Mouse (Mus musculus): ENCODE data around the gene Tmem259.

The Tmem259 gene

GRCm38 (mm10) chr10:79984195-79984816 is at the start of gene Tmem259:
Gene Tmem259 (minus strand): TSS chr10:79984330.
- in situ Hi-C loops (cut with MboI; ENCODE audit: low pct_unique_long_range_greater_than_20kb in 1 of 2, low sequenced_read_pairs in 2 of 2, unreplicated experiment in 1 of 2), result no loop called here

- in situ Hi-C loops (cut with MboI; ENCODE audit: low pct_unique_long_range_greater_than_20kb in 1 of 2, low sequenced_read_pairs in 2 of 2, unreplicated experiment in 1 of 2), result no loop called here
Measured at GRCm38 (mm10) chr10:80032799-80033480, 48.8 kb upstream of the Tmem259 start.

GRCm38 (mm10) chr10:80030736-80031135 is 46.6 kb upstream of the Tmem259 start:
- in situ Hi-C loops (cut with MboI; ENCODE audit: low pct_unique_long_range_greater_than_20kb in 1 of 2, low sequenced_read_pairs in 2 of 2, unreplicated experiment in 1 of 2), result no loop called here

- in situ Hi-C loops (cut with MboI; ENCODE audit: low pct_unique_long_range_greater_than_20kb in 1 of 2, low sequenced_read_pairs in 2 of 2, unreplicated experiment in 1 of 2), result no loop called here
Measured at GRCm38 (mm10) chr10:80030191-80030590, 46.1 kb upstream of the Tmem259 start.

- in situ Hi-C loops (cut with MboI; ENCODE audit: low pct_unique_long_range_greater_than_20kb in 1 of 2, low sequenced_read_pairs in 2 of 2, unreplicated experiment in 1 of 2), result no loop called here
Measured at GRCm38 (mm10) chr10:80028521-80028846, 44.4 kb upstream of the Tmem259 start.

GRCm38 (mm10) chr10:80027681-80028520 is 43.8 kb upstream of the Tmem259 start:
- in situ Hi-C loops (cut with MboI; ENCODE audit: low pct_unique_long_range_greater_than_20kb in 1 of 2, low sequenced_read_pairs in 2 of 2, unreplicated experiment in 1 of 2), result no loop called here

GRCm38 (mm10) chr10:80025889-80026288 is 41.8 kb upstream of the Tmem259 start:
- in situ Hi-C loops (cut with MboI; ENCODE audit: low pct_unique_long_range_greater_than_20kb in 1 of 2, low sequenced_read_pairs in 2 of 2, unreplicated experiment in 1 of 2), result no loop called here

GRCm38 (mm10) chr10:80025463-80025862 is 41.3 kb upstream of the Tmem259 start:
- in situ Hi-C loops (cut with MboI; ENCODE audit: low pct_unique_long_range_greater_than_20kb in 1 of 2, low sequenced_read_pairs in 2 of 2, unreplicated experiment in 1 of 2), result no loop called here

- in situ Hi-C loops (cut with MboI; ENCODE audit: low pct_unique_long_range_greater_than_20kb in 1 of 2, low sequenced_read_pairs in 2 of 2, unreplicated experiment in 1 of 2), result no loop called here
Measured at GRCm38 (mm10) chr10:80025044-80025347, 40.9 kb upstream of the Tmem259 start.

- in situ Hi-C loops (cut with MboI; ENCODE audit: low pct_unique_long_range_greater_than_20kb in 1 of 2, low sequenced_read_pairs in 2 of 2, unreplicated experiment in 1 of 2), result no loop called here
Measured at GRCm38 (mm10) chr10:80024229-80025043, 40.3 kb upstream of the Tmem259 start.

GRCm38 (mm10) chr10:80023758-80024157 is 39.6 kb upstream of the Tmem259 start:
- in situ Hi-C loops (cut with MboI; ENCODE audit: low pct_unique_long_range_greater_than_20kb in 1 of 2, low sequenced_read_pairs in 2 of 2, unreplicated experiment in 1 of 2), result no loop called here

- in situ Hi-C loops (cut with MboI; ENCODE audit: low pct_unique_long_range_greater_than_20kb in 1 of 2, low sequenced_read_pairs in 2 of 2, unreplicated experiment in 1 of 2), result no loop called here
Measured at GRCm38 (mm10) chr10:80022806-80023205, 38.7 kb upstream of the Tmem259 start.

- in situ Hi-C loops (cut with MboI; ENCODE audit: low pct_unique_long_range_greater_than_20kb in 1 of 2, low sequenced_read_pairs in 2 of 2, unreplicated experiment in 1 of 2), result no loop called here
Measured at GRCm38 (mm10) chr10:80022164-80022563, 38.0 kb upstream of the Tmem259 start.

GRCm38 (mm10) chr10:80021320-80021641 is 37.2 kb upstream of the Tmem259 start:
- in situ Hi-C loops (cut with MboI; ENCODE audit: low pct_unique_long_range_greater_than_20kb in 1 of 2, low sequenced_read_pairs in 2 of 2, unreplicated experiment in 1 of 2), result no loop called here

GRCm38 (mm10) chr10:80020603-80021319 is 36.6 kb upstream of the Tmem259 start:
- in situ Hi-C loops (cut with MboI; ENCODE audit: low pct_unique_long_range_greater_than_20kb in 1 of 2, low sequenced_read_pairs in 2 of 2, unreplicated experiment in 1 of 2), result no loop called here

- in situ Hi-C loops (cut with MboI; ENCODE audit: low pct_unique_long_range_greater_than_20kb in 1 of 2, low sequenced_read_pairs in 2 of 2, unreplicated experiment in 1 of 2), result no loop called here
Measured at GRCm38 (mm10) chr10:80020191-80020590, 36.1 kb upstream of the Tmem259 start.

GRCm38 (mm10) chr10:80019471-80020131 is 35.5 kb upstream of the Tmem259 start:
- in situ Hi-C loops (cut with MboI; ENCODE audit: low pct_unique_long_range_greater_than_20kb in 1 of 2, low sequenced_read_pairs in 2 of 2, unreplicated experiment in 1 of 2), result no loop called here

- in situ Hi-C loops (cut with MboI; ENCODE audit: low pct_unique_long_range_greater_than_20kb in 1 of 2, low sequenced_read_pairs in 2 of 2, unreplicated experiment in 1 of 2), result no loop called here
Measured at GRCm38 (mm10) chr10:80018739-80019297, 34.7 kb upstream of the Tmem259 start.
